Mouse (Mus musculus) lung, postnatal 10 days (tissue): Measurements from ENCODE around the gene Gdf11.
A peak's percentile ranks its signal among the peaks of the same experiment; 100 is the strongest.

Experiments used
- DNase-seq: peaks from one replicate; pipeline ENCODE4 v3.0.0; 2021

Gdf11 gene

DNA sequence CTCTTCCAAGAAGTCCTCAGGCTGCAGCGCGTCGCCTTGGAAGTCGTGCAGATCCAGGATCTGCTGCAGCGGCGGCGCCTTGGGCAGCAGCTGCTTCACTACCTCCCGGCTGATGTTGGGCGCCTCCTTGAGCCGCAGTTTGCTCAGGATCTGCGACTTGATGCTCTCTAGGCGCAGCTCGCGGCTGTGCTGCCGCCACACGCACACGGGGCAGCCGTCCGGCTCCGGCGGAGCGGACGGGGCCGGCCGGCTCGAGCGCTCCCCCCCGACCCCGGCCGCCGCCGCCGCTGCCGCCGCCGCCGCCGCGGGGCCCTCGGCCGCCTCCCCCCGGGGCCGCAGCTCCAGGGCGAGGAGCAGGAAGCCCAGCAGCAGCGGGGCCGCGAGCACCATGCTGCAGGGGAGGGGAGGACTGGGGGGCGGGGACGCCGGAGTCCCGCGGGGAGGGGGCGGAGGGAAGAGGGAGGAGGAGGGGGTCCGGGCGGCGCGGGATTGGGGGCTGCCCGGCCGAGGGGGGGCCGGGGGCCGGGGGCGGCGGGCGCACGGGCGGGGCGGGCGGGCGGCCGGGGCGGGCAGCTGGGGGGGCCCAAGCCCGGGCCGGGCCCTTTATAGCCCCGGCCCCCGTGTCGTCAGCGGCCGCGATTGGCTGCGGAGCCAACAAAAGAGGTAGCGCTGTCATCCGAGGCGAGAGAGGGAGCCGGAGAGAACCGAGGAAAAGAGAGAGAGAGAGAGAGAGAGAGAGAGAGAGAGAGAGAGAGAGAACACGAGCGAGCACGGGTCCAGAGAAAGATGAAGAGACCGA lies at the start of gene Gdf11:
Gene Gdf11, minus strand, starts transcription at position 423 of the 799 bp plus-strand sequence.
- DNase-seq: peak; percentile 71

DNA sequence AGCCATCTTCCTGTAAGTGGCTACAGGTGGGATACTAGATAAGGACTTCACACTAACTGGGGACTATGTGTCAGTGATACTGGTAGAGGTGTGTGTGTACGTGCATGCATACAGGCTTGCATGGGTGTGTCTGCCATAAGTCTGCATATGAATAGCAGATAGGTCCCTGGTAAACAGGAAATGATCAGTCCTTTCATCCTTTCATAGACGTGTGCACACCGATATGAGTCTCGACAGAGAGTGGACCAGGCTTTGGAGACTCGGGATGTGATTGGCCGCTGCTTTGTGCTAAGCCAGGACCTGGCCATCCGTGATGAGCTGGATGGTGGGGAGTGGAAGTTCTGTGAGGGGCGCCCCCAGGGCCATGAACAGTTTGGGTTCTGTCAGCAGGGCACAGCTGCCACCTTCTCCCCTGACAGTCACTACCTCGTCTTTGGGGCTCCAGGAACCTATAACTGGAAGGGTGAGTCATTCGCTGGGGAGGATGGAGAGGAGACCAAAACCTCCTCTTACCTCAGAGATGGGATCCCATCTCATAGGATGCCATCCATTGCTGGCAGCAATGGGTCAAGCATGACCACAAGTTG lies 49.0 kb upstream of the Gdf11 start:
- DNase-seq: no peak

DNA sequence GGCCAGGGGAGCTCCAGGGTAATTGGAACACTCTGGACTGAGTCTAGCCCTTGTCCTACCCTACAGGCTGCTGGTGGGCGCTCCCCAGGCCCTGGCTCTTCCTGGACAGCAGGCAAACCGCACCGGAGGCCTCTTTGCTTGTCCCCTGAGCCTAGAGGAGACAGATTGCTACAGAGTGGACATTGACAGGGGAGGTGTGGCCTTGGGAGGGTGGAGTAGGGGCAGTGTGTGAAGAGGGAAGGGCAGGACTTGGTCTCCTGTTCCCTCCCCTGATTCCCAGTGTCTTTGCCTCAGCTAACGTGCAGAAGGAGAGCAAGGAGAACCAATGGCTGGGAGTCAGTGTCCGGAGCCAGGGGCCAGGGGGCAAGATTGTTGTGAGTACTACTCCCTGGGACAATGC lies 47.5 kb upstream of the Gdf11 start:
- peak; percentile 18 for DNase-seq

DNA sequence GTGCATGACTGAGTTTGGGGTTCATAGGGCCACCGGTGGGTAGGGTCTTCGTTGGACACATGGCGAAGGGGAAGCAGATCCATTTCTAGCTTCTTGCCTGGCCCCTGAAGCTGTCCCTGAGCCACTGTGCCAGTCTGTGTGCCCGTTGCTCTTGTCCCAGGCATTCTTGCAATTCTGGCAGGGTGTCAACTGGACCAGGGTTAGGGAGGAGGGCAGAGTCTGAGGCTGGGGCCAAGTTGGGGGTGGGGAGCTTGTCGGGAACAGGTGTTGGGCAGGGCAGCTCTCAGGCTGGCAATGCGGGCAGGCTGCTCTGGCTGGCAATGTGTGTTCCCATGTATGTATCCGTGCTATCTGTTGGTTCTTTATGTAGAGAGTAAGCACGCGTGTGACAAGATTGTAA lies 46.9 kb upstream of the Gdf11 start:
- peak; percentile 69 for DNase-seq

DNA sequence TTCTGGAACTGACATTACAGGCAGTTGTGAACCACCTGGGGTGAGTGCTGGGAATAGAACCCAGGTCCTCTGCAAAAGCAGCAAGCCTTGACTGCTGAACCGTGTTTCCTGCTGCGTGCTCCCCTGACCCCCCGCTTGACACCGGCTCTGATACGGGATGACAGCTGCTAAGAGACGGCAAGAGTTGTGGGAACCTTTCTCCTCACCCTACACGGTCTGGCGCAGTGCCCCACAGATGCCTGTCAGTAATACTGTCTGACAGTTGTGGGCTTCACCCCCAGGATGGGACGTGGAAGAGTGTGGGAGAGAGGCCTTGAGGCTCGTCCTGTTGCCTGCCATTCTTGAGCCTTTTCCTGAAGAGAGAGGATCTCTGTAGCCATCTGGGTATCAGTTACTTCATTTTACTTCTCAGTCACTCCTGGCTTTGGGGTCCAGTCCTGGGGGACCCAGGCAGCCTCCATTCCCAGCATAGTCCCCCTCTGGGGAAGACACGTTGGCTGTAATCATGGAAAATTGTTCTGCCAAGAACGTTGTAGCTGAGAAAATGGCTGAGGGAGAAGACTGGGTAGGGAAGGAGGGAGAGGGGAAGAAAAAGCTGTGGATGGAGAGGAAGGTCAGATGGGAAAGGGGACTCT lies 46.4 kb upstream of the Gdf11 start:
- DNase-seq: no peak

DNA sequence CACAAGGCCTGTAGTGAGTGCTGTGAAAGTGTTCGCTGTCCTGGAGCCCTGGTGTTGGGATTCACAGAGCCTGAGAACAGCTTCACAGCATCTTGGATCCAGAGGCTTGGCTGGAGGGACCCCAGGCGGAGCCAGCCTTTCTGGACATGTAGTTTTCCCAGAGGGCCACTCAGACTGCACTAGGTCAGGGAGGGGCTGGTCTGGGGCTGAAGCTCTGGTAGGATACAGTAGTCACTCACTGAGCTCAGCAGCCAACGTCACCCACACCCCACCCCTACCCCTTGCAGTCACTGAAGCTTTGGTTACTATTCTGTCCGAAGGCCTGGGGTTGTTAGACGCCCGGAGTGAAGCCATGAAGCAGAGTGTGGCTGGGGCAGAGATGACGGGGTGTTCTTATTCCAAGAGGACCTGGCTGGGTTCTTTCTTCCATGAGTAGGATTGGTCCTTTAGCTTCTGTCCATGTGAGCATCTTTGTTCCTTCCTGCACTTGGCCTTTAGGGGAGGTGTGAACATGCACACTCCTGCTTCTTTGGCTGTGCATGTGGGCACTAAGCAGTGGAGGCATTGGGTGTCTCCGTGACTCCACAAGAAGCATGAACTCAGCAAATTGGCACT lies 44.4 kb upstream of the Gdf11 start:
- DNase-seq: no peak

DNA sequence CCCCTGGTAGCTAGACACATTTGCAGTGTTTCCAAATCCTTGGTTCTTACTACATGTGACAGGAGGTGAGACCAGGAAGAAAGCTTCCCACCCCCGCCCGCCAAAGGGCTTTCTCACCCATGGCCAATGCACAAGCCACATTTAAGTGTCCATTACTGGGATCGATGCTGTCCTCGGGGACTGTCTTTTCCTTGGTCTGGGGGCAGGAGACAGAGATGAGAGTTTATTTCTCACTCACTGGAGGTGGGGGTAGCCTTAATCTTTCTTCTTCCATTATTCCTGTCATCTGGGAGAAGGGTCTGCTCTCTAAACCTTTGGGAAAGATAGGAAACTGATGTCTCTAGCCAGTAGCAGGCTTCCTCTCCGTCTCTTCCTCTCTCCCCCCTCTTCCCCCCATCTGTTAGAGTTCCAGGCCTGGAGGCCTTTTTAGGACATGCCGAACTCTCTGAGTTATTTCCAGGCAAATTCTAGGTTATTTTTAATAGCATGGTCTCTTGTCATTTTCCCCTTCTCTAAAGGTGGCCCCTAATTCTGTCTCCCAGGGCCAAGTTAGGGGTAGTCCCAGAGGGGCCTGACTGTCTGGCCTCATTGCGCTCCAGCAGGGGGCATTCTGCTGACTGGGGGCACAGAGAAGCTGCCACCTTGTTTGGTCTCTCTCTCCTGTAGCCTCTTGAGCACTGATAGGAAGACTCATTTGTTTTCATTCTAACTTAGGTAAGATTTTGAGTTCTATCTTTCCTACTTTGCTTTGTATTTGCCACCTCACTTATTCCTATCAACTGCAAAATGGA lies 43.7 kb upstream of the Gdf11 start:
- no peak for DNase-seq

DNA sequence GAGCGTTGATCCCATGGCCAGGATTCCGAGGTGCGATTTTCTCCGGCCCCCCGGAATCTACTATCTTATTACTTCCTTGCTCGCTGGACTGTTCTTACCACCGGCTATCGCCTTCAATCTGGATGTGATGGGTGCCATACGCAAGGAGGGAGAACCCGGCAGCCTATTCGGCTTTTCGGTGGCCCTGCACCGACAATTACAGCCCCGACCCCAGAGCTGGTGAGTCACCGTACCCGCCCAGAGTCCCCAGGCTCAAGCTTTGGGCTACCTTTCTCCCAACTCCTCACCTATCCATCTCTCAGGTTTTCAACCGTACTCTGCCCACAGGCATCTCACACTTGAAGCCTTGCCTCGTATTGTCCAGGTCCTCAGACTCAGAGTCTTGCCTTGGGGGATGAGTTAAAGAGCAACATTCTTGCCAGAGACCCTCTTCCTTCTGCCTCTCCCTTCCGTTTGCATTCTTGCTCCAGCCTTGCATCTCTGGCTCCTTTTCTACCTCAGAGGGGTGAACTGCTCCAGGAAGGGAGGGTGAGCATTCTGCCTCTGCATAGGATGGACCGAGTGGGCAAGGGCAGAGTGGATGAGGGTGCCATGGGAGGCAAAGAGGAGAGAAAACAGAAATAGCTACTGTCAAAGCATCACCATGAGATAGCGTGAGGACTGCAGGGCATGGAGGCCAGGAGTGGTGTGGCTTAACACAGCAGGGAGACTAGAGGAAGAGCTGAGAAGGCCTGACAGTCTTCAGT lies 42.6 kb upstream of the Gdf11 start:
- no peak for DNase-seq

DNA sequence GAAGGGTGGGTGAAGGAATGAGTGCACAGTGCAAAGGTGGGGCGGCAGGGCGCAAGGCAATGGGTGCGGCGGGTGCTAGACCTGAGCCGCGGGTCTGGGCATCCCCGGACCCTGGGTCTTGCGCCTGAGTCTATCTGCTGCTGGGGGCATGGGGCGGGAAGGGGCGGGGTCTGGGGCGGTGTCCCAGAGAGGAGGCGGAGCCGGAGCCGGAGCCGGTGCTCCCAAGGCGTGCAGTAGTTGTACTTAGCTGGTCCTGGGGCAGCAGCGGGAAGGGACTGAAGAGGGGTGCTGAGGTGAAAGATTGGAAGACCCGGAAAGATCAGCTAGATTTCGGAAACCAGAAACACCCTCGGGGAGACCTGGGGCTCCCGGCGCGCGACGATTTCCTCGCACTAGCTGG lies 42.1 kb upstream of the Gdf11 start, which contains the start of gene Itga7:
Gene Itga7, plus strand, starts transcription at position 245 of the 400 bp plus-strand sequence.
- DNase-seq: no peak

DNA sequence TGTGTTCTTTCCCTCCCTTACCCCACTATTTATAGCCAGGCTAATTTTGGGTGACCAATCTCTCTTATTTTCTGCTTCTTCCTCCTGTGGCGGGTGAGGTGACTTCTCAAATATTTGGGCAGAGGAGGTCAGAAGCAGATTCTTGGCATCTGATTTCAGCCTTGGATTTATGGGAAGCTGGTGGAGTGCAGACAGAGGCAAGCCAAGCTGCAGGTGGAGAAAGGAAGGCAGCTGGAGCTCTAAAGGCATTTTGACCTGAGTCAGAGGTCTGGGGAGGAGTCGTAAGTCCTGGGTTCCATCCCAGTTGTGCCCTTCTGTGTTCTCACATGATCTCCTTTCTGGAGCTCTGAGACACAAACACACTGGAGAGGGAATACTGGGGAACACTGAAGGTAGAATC lies 39.9 kb upstream of the Gdf11 start:
- DNase-seq: no peak

DNA sequence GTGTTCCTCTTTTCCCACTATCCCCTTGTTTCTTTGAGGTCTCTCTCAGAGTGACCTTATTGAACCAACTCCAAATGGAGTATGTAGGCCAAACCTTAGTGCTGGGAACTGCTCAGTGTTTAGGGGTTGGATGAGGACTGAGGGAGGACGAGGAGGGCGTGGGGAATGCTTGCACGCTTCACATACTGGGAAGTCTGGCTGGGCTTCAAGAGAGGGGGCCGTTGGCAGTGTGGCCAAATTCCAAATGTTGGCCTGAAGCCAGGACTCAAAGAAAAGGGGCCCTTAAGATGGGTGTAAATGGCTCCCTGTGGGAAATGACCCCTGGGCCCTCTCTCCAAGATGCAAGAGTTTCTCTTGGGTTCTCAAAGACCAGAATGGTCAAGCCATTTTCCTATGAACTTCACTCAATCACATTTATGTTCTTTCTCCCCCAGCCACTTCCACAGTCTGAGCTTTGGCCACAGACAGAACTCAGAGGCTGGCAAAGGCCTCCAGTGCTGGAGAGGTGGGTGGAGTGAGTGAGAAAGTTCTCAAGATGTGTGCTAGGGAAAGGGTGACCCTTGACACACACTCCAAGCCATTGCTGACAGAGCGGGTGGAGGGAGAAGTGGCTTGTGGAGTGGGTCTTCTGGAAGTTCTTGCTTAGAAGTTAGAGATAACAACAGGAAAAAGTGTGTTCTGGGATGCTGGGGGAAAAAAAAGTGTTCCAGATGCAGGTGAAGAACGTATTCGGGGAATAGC lies 38.3 kb upstream of the Gdf11 start:
- peak; percentile 71 for DNase-seq

DNA sequence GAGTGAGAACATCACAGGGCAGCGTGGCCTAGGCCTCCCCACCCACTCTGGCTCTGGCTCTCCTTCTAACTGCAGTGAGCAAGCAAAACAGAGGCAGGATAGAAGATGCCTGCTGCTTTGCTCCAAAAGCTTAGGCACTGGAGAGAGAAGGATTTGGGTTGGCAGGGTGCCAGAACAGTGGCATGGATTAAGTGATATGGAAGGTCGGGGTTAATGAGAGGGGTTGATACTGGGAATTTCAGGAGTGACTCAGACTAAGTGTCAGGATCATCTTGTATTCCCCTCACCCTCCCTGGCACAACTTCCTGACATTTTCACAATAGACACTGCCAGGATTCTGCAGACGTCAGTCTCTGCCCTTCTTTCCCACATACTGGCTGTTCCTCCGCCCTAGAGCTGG lies 36.8 kb upstream of the Gdf11 start:
- DNase-seq: no peak

DNA sequence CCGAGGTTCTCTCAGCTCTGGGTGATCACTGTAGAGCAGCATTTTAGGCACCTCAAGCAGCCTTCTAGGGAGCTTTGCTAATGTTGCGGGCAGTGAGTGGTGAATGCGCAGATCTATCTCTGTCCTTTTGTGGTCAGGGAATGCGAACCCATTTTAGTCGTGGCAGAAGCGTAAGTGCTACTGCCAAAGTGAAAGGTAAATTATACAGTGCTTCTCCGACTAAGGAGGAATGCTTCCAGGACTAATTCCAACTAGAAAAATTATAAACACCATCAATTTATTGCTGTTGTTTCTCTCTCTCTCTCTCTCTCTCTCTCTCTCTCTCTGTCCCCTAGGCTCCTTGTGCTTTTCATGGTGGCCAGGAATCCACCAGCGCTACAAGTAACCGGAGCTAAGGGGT lies 32.4 kb upstream of the Gdf11 start, which contains the start of gene Bloc1s1:
Gene Bloc1s1, minus strand, starts transcription at position 101 of the 400 bp plus-strand sequence.
- DNase-seq: no peak

DNA sequence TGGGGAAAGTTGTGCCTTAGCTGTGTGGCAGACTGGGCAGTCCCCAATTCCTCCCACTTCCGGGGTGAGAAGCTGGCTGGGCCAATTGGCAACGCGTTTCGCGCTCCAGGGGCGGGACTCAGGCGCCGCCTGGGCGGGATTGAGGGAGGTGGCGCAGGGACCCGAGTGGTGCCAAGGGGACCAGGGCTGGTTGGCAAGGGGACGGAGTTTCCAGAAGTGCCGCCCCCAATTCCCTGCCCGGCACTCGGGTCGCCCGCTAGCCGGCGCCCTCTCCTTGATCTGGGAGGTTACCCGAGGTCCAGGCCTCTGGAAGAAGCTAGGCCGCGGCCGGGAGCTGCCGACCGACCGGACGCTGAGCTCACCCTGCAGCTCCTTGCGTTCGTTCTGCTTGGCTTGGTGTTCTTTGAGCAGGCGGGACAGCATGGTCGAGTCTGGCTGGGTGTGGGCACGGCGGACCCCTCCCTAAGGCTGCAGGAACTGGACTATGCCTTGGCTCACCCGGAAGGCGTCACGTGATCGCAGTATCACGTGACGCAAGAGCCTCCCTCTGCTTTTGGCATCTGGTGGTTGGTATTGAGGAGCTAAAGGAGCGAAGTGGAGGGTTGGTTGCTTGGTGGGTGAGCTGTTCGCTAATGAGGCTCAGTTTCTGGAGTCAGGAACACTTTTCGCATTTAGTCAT lies 31.6 kb upstream of the Gdf11 start:
- peak; percentile 98 for DNase-seq

DNA sequence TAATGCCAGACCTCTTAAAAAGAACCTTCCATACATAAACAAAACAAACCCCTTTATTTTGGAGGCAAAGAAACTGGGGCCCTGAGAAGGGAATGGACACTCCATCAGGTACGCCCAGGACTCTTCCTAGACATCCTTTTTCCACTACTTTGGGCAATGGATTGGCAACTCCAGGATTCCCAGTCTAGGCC lies 31.2 kb upstream of the Gdf11 start, which contains the start of gene Rdh5:
Gene Rdh5, minus strand, starts transcription at position 67 of the 191 bp plus-strand sequence.
- DNase-seq: no peak

DNA sequence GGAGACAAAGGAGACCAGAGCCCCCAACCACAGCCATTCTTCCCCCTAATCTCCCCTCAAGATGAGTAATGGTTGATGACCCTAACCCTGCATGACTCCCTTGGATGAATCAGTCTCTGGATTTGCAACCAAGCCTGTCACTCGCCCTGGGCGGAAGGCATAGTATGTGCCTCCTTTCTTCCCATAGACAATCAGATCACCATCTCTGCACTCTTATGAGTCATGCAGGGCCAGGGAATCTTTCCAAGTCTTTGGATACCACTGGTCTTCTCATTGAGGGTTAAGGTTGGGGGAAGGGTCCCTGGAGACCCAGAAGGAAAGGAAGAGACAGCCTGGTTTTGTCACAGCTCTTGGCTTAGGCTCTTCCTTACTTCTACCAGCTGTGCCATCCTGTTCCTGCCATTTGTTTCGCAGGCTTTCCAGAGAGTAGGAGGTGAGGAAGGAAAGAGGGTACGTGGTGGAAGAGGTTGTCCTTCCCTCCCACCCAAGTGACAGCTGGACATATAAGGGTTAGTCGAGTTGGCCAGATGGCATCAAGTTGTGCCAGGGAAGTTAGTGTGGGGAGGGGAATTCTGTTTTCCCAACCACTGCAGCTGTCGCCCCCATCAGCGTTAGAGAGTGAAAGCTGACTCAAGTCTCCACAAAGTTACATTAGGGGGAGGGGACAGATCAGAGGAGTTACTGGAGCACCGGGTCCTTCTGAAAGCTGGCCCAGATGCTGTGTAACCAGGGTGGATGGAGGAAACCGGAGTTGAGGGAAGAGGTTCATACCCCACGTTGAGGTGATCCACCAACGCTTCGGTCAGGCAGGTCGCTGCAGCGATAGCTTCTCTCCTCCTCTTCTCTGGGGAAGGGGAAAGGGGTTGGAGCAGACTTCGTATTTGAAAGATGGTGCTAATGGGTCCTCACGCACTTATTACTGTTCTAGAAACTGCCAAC lies 30.6 kb upstream of the Gdf11 start:
- DNase-seq: peak; percentile 31

DNA sequence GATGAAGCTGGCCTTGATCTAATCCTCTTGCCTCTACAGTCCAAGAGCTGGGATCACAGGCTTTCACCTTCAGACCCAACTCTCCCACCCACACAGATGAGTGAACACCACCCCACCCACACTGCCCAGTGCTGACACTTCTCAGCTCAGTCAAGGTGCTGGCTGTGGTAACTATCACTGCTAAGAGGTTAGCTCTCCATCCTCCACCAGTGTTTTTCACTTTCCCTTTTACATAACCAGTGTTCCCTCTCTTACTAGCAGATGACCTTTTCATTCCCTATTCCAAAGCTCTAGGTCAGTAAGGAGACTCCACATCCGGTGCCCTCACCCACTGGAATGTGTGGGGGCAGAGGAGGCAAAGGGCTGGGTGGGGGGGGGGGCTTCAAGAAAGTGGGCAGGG lies 29.7 kb upstream of the Gdf11 start:
- no peak for DNase-seq

DNA sequence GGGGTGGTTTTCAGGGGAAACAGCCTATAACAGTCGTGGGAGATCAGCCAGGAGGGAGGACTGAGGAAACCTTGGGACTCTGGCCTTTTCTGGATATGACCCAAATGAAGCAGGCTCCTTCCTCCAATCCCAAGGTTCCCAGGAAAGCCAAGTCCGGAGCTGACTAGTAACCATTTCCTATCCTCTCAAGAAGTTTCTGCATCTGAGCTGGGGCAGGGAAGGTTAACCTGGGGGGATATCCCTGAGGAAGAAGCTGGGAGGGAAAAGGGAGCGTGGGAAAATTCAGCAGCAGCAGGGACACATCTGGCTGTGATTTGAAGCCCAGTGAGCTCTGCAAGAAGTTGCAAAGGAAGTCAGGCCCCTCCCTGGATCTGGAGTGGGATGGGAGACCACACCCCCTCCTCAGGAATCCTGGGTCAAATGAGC lies 29.2 kb upstream of the Gdf11 start:
- DNase-seq: peak; percentile 65

DNA sequence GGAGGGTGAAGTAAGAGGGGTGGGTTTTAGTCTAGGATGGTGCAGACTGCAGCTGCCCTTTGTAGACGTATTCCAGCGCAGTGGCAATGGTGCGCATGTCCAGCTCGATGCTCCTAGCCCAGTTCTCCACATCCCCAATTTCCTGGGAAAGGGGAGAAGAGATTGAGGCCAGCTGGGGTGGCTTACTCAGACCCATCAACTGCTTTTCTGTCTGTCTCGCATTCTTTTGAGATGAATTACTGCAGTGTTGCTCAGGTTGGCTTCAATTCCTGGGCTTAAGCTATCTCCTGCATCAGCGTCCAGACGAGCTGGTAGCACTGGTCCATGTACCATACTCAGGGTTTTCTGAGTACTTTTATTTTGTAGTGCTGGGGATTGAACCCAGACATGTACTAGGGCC lies 28.4 kb upstream of the Gdf11 start:
- no peak for DNase-seq

DNA sequence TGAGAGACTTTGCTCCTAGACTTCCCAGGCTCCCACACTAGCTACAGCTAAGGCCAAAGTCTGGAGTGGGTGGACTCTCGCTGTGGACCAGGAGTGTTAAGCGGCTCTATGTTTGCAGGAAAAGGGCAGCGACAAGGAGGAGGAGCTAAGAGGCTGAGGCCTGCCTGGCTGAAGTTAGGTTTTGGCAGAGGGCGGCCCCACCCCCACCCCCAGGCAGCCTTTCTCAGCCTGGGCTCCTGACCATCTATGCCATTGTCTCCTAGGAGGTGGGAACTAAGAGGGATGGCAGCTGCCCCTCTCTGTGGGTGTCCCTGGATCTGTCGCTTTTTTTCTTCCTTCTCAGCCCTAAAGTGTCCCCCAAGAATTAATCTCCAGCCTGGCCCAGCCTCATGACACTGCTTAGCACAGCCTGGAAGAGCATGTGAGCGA lies 27.7 kb upstream of the Gdf11 start:
- DNase-seq: peak; percentile 60
